Mouse (Mus musculus): ENCODE measurements around the gene Slc7a8.

Slc7a8 gene

GRCm38 (mm10) chr14:54735221-54735620, 46.5 kb downstream of the Slc7a8 start:
- no peak for DNase-seq

- DNase-seq = no peak
Observed at GRCm38 (mm10) chr14:54734004-54734403, 47.7 kb downstream of the Slc7a8 start.

GRCm38 (mm10) chr14:54732206-54732605, 49.5 kb downstream of the Slc7a8 start:
- no peak for DNase-seq

GRCm38 (mm10) chr14:54730305-54730704, 51.4 kb downstream of the Slc7a8 start:
- no peak for DNase-seq

GRCm38 (mm10) chr14:54728823-54729653, 52.7 kb downstream of the Slc7a8 start:
- no peak for DNase-seq

GRCm38 (mm10) chr14:54727565-54727964, 54.2 kb downstream of the Slc7a8 start:
- no peak for DNase-seq

- no peak for DNase-seq
Observed at GRCm38 (mm10) chr14:54724049-54724448, 57.7 kb downstream of the Slc7a8 start.

GRCm38 (mm10) chr14:54721711-54722110, 60.0 kb downstream of the Slc7a8 start:
- no peak for DNase-seq

GRCm38 (mm10) chr14:54720654-54721350, 60.9 kb downstream of the Slc7a8 start:
- DNase-seq = no peak

GRCm38 (mm10) chr14:54720041-54720440, 61.7 kb downstream of the Slc7a8 start:
- DNase-seq = no peak

- no peak for DNase-seq
Observed at GRCm38 (mm10) chr14:54715402-54715801, 66.3 kb downstream of the Slc7a8 start.

GRCm38 (mm10) chr14:54714617-54715081, 67.1 kb downstream of the Slc7a8 start:
- peak in 1 of 2 experiments; percentile 14 for DNase-seq

- DNase-seq = peak; percentile 22 to 61
Observed at GRCm38 (mm10) chr14:54714121-54714520, 67.6 kb downstream of the Slc7a8 start.

GRCm38 (mm10) chr14:54712861-54713260, 68.9 kb downstream of the Slc7a8 start:
- peak in 1 of 2 experiments; percentile 10 for DNase-seq

GRCm38 (mm10) chr14:54712074-54712473, 69.7 kb downstream of the Slc7a8 start, which contains the start of gene Cebpe:
Gene Cebpe, minus strand, starts transcription at chr14:54712174.
- DNase-seq = no peak

GRCm38 (mm10) chr14:54709054-54709453, 72.7 kb downstream of the Slc7a8 start:
- no peak for DNase-seq

- no peak for DNase-seq
Observed at GRCm38 (mm10) chr14:54706589-54707320, 75.0 kb downstream of the Slc7a8 start.

GRCm38 (mm10) chr14:54705844-54706243, 75.9 kb downstream of the Slc7a8 start:
- DNase-seq = no peak

- no peak for DNase-seq
Observed at GRCm38 (mm10) chr14:54703207-54703606, 78.5 kb downstream of the Slc7a8 start.

GRCm38 (mm10) chr14:54701298-54701697, 80.4 kb downstream of the Slc7a8 start:
- DNase-seq = peak; percentile 56 to 78

GRCm38 (mm10) chr14:54699586-54699985, 82.2 kb downstream of the Slc7a8 start:
- DNase-seq = no peak

GRCm38 (mm10) chr14:54698733-54699132, 83.0 kb downstream of the Slc7a8 start, which contains the start of gene Gm29776:
Gene Gm29776, minus strand, starts transcription at chr14:54698833.
- no peak for DNase-seq

GRCm38 (mm10) chr14:54696752-54697151, 85.0 kb downstream of the Slc7a8 start:
- DNase-seq = no peak

Measured in spleen, adult 18-20 months (tissue).